Mouse (Mus musculus) kidney, adult 9 months (tissue): ENCODE data around the gene Dxo.

ENCODE experiments used
- DNase-seq: peaks from one replicate; pipeline ENCODE4 v3.0.0; 2022

Gene Dxo

DNA sequence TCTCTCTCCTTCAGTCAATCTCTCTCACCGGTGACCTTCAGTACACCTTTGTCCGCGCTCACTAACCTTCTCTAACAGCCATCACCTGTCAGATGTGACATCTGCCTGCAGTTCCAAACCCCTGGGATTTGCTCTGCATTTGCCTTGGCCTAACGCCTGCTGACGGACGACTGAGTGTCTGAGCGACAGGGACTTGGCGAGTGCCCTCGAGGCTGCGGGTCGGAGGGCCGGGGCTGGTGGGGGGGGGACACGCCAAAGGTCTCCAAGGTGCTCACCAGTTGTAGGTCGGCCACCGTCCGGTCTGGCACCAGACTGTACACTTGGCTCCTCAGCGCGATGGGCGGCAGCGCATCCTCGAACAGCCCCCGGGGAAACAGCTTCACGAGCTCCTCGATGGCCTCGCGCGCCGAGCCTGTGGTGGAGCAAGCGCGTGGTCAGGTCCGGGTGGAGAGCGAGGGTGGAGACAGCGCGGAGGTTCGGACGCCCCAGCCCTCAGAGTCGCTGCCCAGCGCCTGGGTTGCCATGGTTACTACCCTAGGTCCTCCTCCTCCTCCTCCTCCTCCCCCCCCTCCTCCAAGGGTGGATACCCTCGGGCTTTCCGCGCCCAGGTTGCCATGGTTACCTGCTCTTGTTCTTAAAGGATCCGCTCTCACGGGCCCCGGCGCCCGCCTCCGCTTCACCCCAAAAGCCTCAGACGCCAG, 514 bp upstream of the Dxo start:
- no peak for DNase-seq

DNA sequence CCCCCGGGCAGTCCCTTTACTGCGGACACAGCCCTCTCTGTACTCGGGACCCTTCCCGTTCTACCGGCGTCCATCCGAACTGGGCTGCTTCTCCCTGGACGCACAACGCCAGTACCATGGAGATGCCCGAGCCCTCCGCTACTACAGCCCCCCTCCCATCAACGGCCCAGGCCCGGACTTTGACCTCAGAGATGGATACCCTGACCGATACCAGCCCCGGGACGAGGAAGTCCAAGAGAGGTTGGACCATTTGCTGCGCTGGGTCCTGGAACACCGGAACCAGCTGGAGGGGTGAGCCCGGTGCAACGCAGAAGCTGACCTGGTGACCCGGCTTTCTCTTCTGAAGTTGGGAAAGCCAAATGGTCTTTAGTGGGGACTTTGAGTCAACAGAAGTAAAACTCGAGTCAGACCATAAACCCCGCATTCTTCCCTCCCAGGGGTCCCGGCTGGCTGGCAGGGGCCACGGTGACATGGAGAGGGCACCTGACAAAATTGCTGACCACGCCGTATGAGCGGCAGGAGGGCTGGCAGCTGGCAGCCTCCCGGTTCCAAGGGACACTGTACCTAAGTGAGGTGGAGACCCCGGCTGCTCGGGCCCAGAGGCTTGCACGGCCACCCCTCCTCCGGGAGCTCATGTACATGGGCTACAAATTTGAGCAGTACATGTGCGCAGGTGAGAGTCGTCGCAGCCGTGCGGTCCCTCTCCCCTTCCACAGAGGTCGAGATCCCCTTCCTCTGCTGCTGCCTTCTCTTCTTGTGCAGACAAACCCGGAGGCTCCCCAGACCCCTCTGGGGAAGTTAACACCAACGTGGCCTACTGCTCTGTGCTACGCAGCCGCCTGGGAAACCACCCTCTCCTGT, 875 bp downstream of the Dxo start:
- no peak for DNase-seq

DNA sequence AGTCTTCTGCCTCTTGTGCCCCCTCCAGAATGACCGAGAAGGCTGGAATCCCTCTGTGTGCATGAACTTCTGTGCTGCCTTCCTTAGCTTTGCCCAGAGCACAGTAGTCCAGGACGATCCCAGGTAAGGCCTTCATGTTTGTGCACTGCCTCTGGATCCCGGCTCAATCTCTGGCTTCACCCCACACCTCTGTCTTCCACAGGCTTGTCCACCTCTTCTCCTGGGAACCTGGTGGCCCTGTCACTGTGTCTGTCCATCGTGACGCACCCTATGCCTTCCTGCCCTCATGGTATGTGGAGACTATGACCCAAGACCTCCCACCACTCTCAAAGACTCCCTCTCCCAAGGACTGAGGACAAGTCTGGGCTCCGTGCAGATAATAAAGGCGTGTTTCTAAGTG, 2.0 kb downstream of the Dxo start:
- no peak for DNase-seq

GRCm38 (mm10) chr17:34840736-34841307, 4.0 kb downstream of the Dxo start:
- no peak for DNase-seq

- no peak for DNase-seq
These were observed 8.1 kb downstream of the Dxo start for GRCm38 (mm10) chr17:34844884-34845283.

DNA sequence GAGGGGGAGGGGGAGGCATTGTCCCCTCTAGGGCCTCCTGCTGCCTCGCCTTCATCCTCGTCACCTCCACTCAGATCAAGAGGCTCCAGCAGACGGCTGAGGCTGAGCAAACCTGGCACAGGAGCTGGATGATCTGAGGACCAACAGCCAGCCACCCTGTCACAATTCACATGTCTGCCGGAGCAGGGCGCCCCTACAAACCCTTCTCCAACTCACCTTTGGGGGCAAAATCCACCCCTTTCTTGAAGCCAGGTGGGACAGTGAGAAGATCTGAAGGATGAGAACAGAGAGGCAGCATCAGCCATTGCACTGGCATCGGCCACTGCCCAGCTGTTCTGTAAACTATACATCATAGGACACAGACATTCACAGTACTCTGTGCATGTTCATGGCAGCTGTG, 10.4 kb downstream of the Dxo start:
- DNase-seq = no peak

DNA sequence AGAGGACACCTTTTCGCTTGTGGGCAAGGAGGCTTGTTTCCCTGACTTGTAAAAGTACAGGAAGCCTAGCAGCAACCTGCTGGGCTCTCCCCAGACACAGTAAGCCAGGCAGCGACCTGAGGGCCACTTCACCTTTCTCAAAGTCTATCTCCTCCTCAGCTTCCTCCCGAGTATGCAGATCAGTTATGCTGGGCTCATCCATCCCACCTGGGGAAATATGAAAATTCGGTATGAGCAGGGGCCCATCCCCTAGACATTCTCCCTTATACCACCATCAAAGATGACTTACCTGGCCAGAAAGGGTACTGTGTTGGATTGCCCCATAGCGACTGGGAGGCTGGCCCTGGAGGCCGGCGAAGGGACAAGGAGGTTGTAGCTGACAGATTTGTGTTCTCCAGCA, 10.8 kb downstream of the Dxo start:
- DNase-seq = no peak

DNA sequence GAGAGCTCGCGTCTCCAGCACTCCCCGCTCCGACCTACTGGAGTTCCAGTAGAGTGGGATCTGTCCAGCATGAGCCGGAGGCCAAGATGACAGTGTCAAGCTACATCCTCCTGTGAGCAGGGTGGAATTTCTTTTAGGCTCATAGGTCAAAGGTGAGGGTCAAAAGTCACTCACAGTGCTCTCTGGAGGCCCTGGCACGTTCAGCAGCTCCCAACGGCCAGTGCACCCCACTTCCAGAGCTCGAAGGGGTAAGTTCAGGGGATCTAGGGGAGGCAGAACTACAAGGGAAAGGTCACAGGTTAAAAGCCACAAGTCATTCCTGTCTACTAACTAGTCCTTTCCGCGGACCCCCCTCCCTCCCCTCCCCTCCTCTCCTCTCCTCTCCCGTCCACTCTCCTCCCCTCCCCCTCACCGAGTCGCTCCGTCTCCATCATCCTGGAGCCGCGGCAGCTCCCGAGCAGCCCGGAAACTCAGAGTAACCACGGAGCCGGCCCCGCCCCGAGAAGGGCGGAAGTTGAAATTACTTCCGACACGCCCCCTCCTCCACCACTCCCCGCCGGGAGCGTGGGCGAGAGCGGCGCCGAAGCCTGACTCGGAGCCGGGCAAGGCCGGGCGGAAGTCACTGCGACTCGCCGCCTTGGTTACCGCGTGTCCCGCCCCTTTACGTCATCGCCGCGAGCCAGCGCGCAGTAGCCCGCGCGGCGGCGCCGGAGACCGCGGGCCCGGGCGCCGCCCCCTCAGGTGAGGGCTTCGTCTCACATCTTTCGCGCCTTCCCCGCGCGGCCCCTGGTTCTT, 13.1 kb downstream of the Dxo start, which contains the start of the genes Skiv2l and Nelfe:
TSS of gene Skiv2l (minus strand) at position 489 of the 795 bp plus-strand sequence.
TSS of gene Nelfe (plus strand) at position 670 of the 795 bp plus-strand sequence.
- DNase-seq = peak; percentile 98

GRCm38 (mm10) chr17:34850517-34851125, 13.8 kb downstream of the Dxo start:
- no peak for DNase-seq

- no peak for DNase-seq
These were observed 16.7 kb downstream of the Dxo start for GRCm38 (mm10) chr17:34853511-34853910.

DNA sequence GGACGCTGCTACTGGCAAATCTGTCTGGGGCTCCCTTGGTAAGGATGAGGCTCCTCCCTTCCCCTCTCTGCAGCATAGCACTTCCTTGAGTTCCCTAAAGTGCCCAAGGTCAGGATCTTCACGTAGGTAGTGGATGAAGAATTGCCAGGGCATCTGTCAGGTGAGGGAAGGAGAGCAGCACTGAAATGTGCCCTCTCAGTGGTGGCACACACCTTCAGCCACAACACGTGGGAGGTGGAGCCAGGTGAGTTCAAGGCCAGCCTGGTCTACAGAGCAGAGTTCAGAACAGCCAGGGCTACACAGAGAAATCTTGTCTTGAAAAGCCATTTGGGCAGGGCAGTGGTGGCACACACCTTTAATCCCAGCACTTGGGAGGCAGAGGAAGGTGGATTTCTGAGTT, 17.9 kb downstream of the Dxo start:
- no peak for DNase-seq

GRCm38 (mm10) chr17:34855825-34856224, 19.0 kb downstream of the Dxo start:
- peak; percentile 62 for DNase-seq

DNA sequence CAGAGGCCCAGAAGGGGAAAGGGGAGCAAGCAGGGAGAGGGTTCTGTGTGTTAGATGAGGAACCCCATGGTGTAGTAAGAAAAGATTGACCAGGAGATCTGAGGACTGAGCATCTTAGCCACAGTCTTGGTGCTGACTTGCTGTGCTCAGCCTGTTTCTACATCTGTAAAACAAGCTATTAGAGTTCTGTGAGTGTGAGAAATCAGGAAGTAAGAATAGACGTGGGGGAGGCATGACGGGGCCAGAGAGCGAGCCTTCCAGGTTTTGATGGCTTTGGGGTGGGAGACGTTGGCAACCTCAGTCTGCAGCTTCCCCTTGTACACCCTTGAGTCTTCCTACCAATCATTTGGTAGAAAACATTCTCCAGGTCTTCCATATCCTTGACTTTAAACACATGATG, 21.9 kb downstream of the Dxo start:
- no peak for DNase-seq

DNA sequence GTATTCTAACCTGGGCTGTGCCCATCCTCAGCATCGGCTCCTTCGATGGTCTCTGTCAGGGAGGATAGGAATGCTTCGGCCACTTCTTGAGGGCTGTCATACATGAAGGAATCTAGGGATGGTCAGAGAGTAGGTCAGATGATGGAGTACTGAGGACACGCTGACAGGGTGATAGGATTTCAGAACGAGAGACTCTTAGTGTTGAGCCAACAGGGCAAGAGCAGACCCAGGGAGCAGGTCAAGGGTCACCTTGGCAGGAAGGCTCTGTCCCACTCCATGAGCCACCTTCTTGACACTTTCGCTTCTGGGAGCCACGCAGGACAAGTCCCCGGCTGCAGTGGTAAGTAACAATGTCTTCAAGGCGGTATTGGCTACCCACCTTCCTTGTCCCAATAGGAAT, 23.7 kb downstream of the Dxo start:
- no peak for DNase-seq

GRCm38 (mm10) chr17:34861704-34862415, 25.0 kb downstream of the Dxo start:
- peak; percentile 88 for DNase-seq

DNA sequence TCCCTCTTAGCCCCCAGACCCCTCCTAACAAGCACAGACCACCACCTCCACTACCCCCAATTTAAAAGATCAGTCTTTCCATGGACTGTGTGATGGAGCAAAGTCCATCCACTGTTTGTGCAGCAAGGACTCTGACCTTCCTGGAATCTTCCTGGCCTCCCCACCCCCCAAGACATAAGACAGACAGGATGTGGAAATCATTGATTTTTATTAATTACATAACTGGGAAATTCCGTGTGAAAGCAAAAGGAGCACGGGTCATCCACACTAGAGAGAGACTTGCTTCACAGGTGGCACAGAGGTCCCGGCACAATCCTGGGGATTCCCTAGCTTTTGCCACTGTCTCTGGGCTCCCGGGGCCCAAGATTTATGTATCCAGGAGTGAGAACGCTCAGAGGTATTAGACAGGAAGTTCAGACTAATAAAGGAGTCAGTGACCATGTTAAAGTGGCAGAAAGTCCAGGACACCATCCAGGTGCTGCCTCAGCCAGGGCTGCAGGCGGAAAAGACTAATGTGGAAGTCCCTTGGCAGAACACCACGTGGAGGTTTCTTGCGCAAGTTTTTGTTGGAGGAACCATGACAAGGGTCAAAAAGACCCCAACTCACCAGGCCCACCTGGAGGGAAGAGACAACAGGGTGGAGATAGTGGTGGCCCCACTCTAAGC, 25.7 kb downstream of the Dxo start, which contains the start of gene Cfb:
TSS of gene Cfb (minus strand) at position 103 of the 666 bp plus-strand sequence.
- peak; percentile 93 for DNase-seq

- no peak for DNase-seq
These were observed 29.2 kb downstream of the Dxo start for GRCm38 (mm10) chr17:34865981-34866380.

DNA sequence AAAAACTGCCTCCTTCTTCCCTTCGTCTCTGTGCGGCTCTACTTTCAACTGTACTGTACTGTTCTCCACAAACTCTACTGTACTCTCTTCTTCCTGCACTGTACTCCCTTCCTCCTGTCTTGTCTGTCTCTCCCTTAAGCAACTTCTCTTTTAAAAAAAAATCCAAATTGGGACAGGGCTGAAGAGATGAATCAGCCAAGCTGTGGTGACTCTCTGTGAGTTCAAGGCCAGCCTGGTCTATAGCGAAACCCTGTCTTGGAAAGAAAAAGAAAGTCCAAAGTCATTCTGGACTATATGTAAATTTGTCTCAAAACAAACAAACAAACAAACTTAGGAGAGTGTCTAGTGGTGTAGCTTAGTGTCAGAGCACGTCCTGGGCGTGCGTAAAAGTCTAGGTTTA, 37.5 kb downstream of the Dxo start:
- DNase-seq = no peak

DNA sequence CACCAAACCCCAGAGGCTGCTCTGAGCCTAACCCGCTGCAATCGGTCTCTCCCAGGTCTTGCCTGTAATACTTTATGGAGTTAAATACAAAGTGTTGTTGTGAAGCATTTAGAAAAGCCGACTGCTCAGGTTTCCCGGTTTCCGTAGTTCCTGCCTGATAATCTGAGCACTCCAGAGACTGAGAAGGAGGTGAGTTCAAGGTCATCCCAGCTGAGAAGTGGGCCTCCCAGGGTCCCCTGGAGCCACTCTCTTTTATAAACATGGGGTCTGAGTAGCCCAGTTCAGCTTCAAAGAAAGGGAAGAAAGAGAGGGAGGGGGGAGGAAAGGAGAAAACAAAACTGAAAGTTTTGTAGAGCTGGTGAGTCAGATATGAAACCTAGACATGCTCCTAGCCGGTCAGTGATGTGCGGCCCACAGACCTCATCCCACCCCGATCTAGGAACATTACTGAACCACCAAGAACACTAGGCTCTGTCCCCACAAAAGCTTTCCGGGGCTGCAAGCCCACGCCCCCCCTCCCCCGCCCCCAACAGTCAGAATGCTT, 42.6 kb downstream of the Dxo start, which contains the start of gene Zbtb12:
TSS of gene Zbtb12 (plus strand) at position 148 of the 544 bp plus-strand sequence.
- no peak for DNase-seq

DNA sequence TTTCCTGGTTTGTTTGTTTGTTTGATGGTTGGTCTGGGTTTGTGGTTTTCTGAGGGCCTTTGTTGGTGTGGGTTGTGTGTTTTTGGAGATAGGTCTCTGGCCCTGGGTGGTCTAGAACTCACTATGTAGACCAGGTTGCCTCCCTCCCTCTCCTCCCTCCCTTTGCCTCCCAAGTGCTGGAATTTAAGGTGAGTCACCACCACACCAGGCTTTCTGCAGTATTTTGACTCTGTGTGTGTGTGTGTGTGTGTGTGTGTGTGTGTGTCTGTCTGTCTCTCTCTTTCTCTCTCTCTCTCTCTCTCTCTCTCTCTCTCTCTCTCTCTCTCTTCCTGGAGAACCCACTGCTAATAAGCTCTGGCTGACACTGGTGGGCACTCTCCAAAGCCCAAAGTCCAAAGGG, 44.3 kb downstream of the Dxo start:
- no peak for DNase-seq
